Mouse (Mus musculus) thymus, adult 2 months (tissue): ENCODE results near the gene Rcor1.

Experiments used
- CTCF ChIP-seq: fragments of 200-500 bp; IDR thresholded peaks from 2 replicates; pipeline ENCODE4 v1.5.1; 2012; ENCODE audit warnings: mild to moderate bottlenecking, control low read depth, low read length, moderate library complexity, borderline replicate concordance; ENCODE audit not compliant: control insufficient read depth, poor library complexity, insufficient read depth; ENCODE audit errors: extremely low read depth
- POLR2A ChIP-seq: fragments of 200-500 bp; IDR thresholded peaks from 2 replicates; pipeline ENCODE4 v1.6.1; 2012; ENCODE audit warnings: mild to moderate bottlenecking, low read length, control low read depth, moderate library complexity; ENCODE audit not compliant: control insufficient read depth, poor library complexity, insufficient read depth; ENCODE audit errors: extremely low read depth

GRCm38 (mm10) chr12:111007134-111008103 lies 31.7 kb upstream of the Rcor1 start:
- TF ChIP-seq CTCF: no peak
- TF ChIP-seq POLR2A: no peak
